Mouse (Mus musculus): ENCODE measurements at regions not wholly inside any gene's neighbourhood (a gene's known extent, or its start where the extent isn't known, plus 50 kb on each side); places are given as distances from the start of the nearest gene placed in this dataset.

- no peak for TF ChIP-seq MYOG (IDR thresholded peaks at IDR 0.05; ENCODE audit: control insufficient read depth in 1 of 3, insufficient read depth in 1 of 3, insufficient read length in 2 of 3, low read depth in 2 of 3)
- no peak for TF ChIP-seq MAX (IDR thresholded peaks at IDR 0.05; ENCODE audit: low read depth)
- TF ChIP-seq USF1 (IDR thresholded peaks at IDR 0.05; ENCODE audit: low read depth) = no peak
- no peak for TF ChIP-seq MYOD1 (IDR thresholded peaks at IDR 0.05; ENCODE audit: control insufficient read depth in 1 of 3, insufficient read length in 2 of 3, low read depth in 2 of 3)
Measured at GRCm38 (mm10) chr2:61527127-61527526, 51.3 kb upstream of the Tank start.
